Mouse (Mus musculus) embryonic facial prominence, embryonic 10.5 days (tissue): Measurements from ENCODE around the gene Tstd1. TPM values are rescaled to one million over a fixed set of nuclear protein-coding genes. Genes with fewer than 3 reads are reported as not detected.
A peak's percentile ranks its signal among the peaks of the same experiment; 100 is the strongest.

Experiments used
- DNase-seq: peaks from one replicate; pipeline ENCODE4 v3.0.0-alpha.2; 2017; ENCODE audit warnings: low spot score
- H3K27ac ChIP-seq: fragments of 300-500 bp; sonication (generic); replicated peaks from 2 replicates; pipeline ENCODE4 v1.5.1; 2016; ENCODE audit warnings: mild to moderate bottlenecking
- H3K27me3 ChIP-seq: fragments of 300-500 bp; sonication (generic); replicated peaks from 2 replicates; pipeline ENCODE4 v1.6.1; 2016; ENCODE audit warnings: low read depth, mild to moderate bottlenecking; ENCODE audit not compliant: poor library complexity, severe bottlenecking
- H3K36me3 ChIP-seq: fragments of 300-500 bp; sonication (generic); replicated peaks from 2 replicates; pipeline ENCODE4 v1.6.1; 2016; ENCODE audit warnings: mild to moderate bottlenecking, moderate library complexity
- H3K4me1 ChIP-seq: fragments of 300-500 bp; sonication (generic); 2 replicates; pipeline ENCODE4 v1.6.1; 2016
- H3K4me3 ChIP-seq: fragments of 300-500 bp; sonication (generic); 2 replicates; pipeline ENCODE4 v1.5.1; 2016; ENCODE audit warnings: mild to moderate bottlenecking, moderate library complexity
- H3K9me3 ChIP-seq: fragments of 300-500 bp; sonication (generic); 2 replicates; pipeline ENCODE4 v1.6.1; 2016; ENCODE audit warnings: mild to moderate bottlenecking
- WGBS: fragments of 180-500 bp; shearing (Covaris S2); methylation state at CpG from one replicate; pipeline ENCODE4 v1.1.7; 2016; 5-methylcytosine and 5-hydroxymethylcytosine counted together
- polyA plus RNA-seq: library from polyadenylated mRNA; unstranded; fragments of >200 nt; fragmentation: Nextera tagmentation; extraction: Ambion mirVana; gene quantifications from 2 replicates; pipeline ENCODE4 v1.2.1, GENCODE M21; 2016

The Tstd1 gene
- 6.0 and 9.0 TPM in 2 replicates for polyA plus RNA-seq

DNA sequence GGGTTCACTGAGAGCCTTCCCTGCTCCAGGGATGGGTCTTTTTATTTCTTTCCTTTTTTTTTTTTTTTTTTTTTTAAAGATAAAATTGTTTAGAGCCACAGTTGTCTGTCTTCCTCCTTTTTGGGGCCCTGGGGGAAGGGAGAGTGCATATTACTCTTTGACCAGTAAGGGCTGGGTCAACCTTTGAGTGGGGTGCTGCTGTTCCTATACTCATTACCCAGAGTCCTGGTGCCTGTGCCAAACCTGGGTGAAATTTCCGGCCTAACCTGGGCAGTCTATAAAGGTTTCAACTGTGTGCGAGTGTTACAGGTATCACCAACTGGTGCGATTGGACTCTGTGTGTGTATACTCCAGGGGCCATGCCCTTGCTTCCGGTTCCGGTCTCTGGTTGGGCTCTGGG, at the start of gene Tstd1:
Tstd1 (plus strand) TSS at position 213 of the 400 bp plus-strand sequence.
- Histone ChIP-seq H3K27ac (no peak within 1 kb of the TSS), H3K36me3 (peaks cover 75% of the 10 kb centered on the region), H3K9me3 (no peaks in the 10 kb centered on the region), H3K4me1 (peaks cover 8% of the 10 kb centered on the region), H3K4me3 (no peak within 1 kb of the TSS), H3K27me3 (no peaks in the 10 kb centered on the region)
- 87% methylated on average over 5 of the region's 5 CpGs for WGBS
- no peak for DNase-seq

GRCm38 (mm10) chr1:171369845-171370556, 48.7 kb upstream of the Tstd1 start, which contains the start of gene Nectin4:
Nectin4 (plus strand) TSS chr1:171370099.
- peak; percentile 51 for DNase-seq

GRCm38 (mm10) chr1:171372880-171373279, 45.8 kb upstream of the Tstd1 start:
- WGBS: 21% methylated on average over 3 of the region's 3 CpGs
- H3K9me3 ChIP-seq: no peaks in the 10 kb centered on the region
- H3K36me3 ChIP-seq: no peaks in the 10 kb centered on the region
- DNase-seq: no peak
- H3K27ac ChIP-seq: no peak overlapping the region
- peaks cover 45% of the 10 kb centered on the region for H3K4me1 ChIP-seq
- H3K27me3 ChIP-seq: peaks cover 18% of the 10 kb centered on the region
- 0 out of 2 replicates have a peak overlapping the region, but pooled peaks have one; percentile 11 for H3K4me3 ChIP-seq

More at GRCm38 (mm10) chr1:171369845-171370556, 48.7 kb upstream of the Tstd1 start, which contains the start of gene Nectin4:
- H3K36me3 ChIP-seq: no peaks in the 10 kb centered on the region
- H3K27ac ChIP-seq: peak within 1 kb of the TSS; percentile 21; the same call in 1 of the 2 replicates
- WGBS: 33% methylated on average over 20 of the region's 20 CpGs
- H3K27me3 ChIP-seq: peaks cover 18% of the 10 kb centered on the region
- H3K4me3 ChIP-seq: peak within 1 kb of the TSS; percentile 29; the same call in 1 of the 2 replicates
- H3K4me1 ChIP-seq: peaks cover 30% of the 10 kb centered on the region
- H3K9me3 ChIP-seq: no peaks in the 10 kb centered on the region

DNA sequence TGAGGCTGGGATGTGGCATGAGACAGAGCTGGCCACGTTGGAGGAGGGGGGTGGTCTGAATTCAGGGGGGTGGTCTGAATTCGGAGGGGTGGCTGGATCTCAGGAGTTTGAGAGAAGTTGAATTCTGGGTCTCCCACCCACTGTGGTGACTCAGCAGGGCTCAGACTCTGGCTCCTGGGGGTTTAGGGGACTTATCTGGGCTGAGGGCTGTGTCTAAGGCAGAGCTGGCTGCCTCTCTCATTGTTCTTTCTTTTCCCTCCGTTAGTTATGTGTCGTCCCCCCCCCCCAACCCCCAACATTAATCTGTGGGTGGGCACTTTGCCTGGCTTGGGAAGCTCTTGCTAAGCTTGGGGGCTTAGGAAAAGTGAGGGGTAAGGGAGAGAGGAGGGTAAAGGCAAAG, 44.7 kb upstream of the Tstd1 start:
- peaks cover 24% of the 10 kb centered on the region for H3K27me3 ChIP-seq
- peak overlapping the region; percentile 75 for H3K27ac ChIP-seq
- 2% methylated on average over 4 of the region's 4 CpGs for WGBS
- H3K36me3 ChIP-seq: no peaks in the 10 kb centered on the region
- H3K4me1 ChIP-seq: peaks cover 45% of the 10 kb centered on the region
- peak; percentile 21 for DNase-seq
- no peak overlapping the region for H3K4me3 ChIP-seq
- H3K9me3 ChIP-seq: no peaks in the 10 kb centered on the region

- WGBS: 37% methylated on average over 9 of the region's 9 CpGs
- Histone ChIP-seq H3K27me3 (peaks cover 35% of the 10 kb centered on the region), H3K36me3 (no peaks in the 10 kb centered on the region), H3K9me3 (no peaks in the 10 kb centered on the region), H3K4me1 (peaks cover 48% of the 10 kb centered on the region), H3K27ac (0 out of 2 replicates have a peak overlapping the region, but pooled peaks have one; percentile 44), H3K4me3 (peak overlapping the region; percentile 8; the same call in 1 of the 2 replicates)
- peak; percentile 47 for DNase-seq
Measured at GRCm38 (mm10) chr1:171375646-171376097, 43.0 kb upstream of the Tstd1 start.

DNA sequence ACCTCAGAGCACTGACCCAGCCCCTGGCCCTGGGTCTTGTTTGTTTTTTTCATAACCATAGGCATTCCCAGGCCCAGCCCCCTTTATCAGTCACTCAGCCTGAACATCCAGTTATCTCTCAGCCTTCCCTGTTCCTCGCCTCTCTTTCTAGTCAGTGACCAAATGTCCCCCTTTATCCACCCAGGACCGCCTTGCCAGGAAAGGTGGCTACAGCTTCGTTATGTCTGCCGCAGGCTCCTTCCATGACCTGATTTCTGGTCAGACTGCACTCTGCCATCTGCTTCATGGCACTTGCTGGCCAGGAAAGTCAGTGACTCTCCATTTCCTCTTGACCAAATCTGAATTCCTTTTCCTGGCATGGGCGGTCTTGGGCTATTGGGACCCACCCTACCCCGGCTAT, 40.4 kb upstream of the Tstd1 start:
- no peak overlapping the region for H3K4me3 ChIP-seq
- WGBS: 90% methylated on average over 6 of the region's 6 CpGs
- DNase-seq: no peak
- H3K36me3 ChIP-seq: no peaks in the 10 kb centered on the region
- peaks cover 41% of the 10 kb centered on the region for H3K4me1 ChIP-seq
- no peaks in the 10 kb centered on the region for H3K9me3 ChIP-seq
- no peak overlapping the region for H3K27ac ChIP-seq
- peaks cover 44% of the 10 kb centered on the region for H3K27me3 ChIP-seq

DNA sequence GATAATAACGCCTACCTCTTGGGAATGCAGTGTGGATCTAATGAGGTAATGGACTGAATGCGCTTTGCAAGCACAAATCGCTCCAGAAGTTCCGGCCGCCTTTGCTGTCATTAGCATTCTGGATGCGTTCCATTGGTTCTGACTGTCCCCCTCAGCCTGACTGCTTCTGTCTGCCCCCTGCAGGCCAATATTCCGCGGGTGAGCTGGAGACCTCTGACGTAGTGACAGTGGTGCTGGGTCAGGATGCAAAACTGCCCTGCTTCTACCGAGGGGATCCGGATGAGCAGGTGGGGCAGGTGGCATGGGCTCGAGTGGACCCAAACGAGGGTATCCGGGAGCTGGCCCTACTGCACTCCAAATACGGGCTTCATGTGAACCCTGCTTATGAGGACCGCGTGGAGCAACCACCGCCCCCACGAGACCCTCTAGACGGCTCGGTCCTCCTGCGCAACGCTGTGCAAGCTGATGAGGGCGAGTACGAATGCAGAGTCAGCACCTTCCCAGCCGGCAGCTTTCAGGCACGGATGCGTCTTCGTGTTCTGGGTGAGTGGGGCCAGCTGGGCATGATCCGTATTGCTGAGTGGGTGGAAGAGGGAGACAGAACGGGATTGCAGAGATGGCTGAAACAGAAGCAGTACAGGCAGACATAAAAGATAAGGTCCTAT, 38.6 kb upstream of the Tstd1 start:
- H3K27ac ChIP-seq: 0 out of 2 replicates have a peak overlapping the region, but pooled peaks have one; percentile 40
- peaks cover 28% of the 10 kb centered on the region for H3K4me1 ChIP-seq
- 8% methylated on average over 31 of the region's 31 CpGs for WGBS
- H3K36me3 ChIP-seq: no peaks in the 10 kb centered on the region
- H3K4me3 ChIP-seq: peak overlapping the region; percentile 45
- H3K9me3 ChIP-seq: no peaks in the 10 kb centered on the region
- DNase-seq: peak; percentile 80
- H3K27me3 ChIP-seq: peaks cover 51% of the 10 kb centered on the region

- no peaks in the 10 kb centered on the region for H3K9me3 ChIP-seq
- no peak for DNase-seq
- H3K36me3 ChIP-seq: no peaks in the 10 kb centered on the region
- no peak overlapping the region for H3K27ac ChIP-seq
- peaks cover 51% of the 10 kb centered on the region for H3K27me3 ChIP-seq
- H3K4me3 ChIP-seq: no peak overlapping the region
- H3K4me1 ChIP-seq: peaks cover 26% of the 10 kb centered on the region
- 82% methylated on average over 11 of the region's 11 CpGs for WGBS
Measured at GRCm38 (mm10) chr1:171382096-171382620, 36.5 kb upstream of the Tstd1 start.

DNA sequence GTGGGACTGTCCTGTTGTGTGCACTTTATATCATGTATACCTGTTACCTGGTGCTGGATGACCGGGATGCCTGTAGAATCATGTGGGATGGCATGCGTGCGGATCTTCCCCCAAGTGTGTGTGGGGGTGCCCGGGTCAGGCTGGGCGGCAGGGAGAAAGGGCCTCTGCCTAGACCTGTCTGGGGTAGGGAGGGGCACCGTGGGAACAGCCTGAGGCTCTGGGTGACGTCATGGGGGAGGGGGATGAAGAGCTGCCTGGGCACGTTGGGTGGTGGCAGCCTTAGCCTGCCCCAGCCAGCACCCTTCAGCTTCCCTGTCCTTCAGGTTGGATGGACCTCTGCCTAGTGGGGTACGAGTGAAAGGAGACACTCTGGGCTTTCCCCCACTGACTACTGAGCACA, 34.3 kb upstream of the Tstd1 start:
- no peak overlapping the region for H3K27ac ChIP-seq
- H3K4me1 ChIP-seq: peaks cover 33% of the 10 kb centered on the region
- peak; percentile 39 for DNase-seq
- no peaks in the 10 kb centered on the region for H3K9me3 ChIP-seq
- H3K4me3 ChIP-seq: no peak overlapping the region
- peaks cover 42% of the 10 kb centered on the region for H3K27me3 ChIP-seq
- WGBS: 66% methylated on average over 9 of the region's 9 CpGs
- H3K36me3 ChIP-seq: no peaks in the 10 kb centered on the region

DNA sequence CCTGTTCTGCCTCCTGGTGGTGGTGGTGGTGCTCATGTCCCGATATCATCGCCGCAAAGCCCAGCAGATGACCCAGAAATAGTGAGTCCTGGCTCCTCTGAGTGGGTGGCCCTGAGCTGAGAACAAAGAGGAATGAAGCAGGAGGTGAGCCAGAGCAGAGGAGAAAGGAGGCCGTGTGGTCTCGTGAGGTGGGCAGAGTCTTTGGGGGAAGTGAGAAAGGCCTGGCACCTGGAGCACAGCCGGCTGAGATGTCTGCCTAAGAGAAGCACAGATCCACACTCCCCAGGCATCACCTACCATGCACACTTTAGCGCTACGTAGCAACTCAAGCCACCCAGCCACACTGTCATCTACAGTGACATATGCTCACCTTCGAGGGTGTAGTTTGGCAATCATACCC, 33.5 kb upstream of the Tstd1 start:
- Histone ChIP-seq H3K4me1 (peaks cover 31% of the 10 kb centered on the region), H3K27me3 (peaks cover 34% of the 10 kb centered on the region), H3K9me3 (no peaks in the 10 kb centered on the region), H3K27ac (no peak overlapping the region), H3K4me3 (no peak overlapping the region), H3K36me3 (no peaks in the 10 kb centered on the region)
- 71% methylated on average over 9 of the region's 9 CpGs for WGBS
- no peak for DNase-seq

- no peaks in the 10 kb centered on the region for H3K36me3 ChIP-seq
- H3K4me1 ChIP-seq: peaks cover 30% of the 10 kb centered on the region
- H3K27ac ChIP-seq: no peak overlapping the region; the same call in 1 of the 2 replicates
- WGBS: 16% methylated on average over 6 of the region's 6 CpGs
- H3K9me3 ChIP-seq: no peaks in the 10 kb centered on the region
- 0 out of 2 replicates have a peak overlapping the region, but pooled peaks have one; percentile 3 for H3K4me3 ChIP-seq
- peak; percentile 62 for DNase-seq
- H3K27me3 ChIP-seq: peaks cover 15% of the 10 kb centered on the region
Measured at GRCm38 (mm10) chr1:171387099-171387498, 31.6 kb upstream of the Tstd1 start.

DNA sequence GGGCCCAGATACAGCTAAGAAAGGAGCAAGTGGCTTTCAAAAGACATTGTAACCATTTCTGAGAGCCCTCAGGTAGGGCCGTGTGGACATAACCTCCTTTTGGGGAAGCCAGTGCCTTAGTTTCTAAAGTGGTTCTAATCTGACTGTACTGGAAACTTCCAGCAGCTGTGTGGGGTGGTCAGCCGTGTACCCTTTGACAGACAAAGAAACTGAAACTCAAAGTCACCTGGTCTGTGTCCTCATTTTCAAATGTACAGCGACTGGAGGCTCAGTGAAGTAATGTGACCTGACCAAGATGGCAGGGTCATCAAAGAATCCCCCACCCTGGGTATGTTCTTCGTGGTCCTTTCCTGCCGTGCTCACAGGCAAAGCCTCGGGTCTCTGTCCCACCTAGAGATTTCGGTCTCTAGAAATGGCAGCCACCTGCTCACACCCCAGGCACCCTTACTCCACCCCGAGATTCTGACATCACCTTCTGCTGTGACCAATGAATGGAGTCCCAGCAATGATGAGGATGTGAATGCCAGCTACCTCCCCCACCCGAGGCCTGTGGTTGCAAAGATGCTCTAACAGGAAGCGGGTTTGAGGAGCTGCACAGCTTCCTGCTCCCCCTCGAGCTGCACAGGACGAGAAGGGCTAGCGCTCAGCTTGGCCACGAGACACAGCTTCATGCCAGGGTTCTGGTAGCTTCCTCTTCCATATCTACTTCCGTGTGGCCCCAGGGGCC, 30.1 kb upstream of the Tstd1 start, which contains the start of gene Arhgap30:
Arhgap30 (plus strand) TSS at position 579 of the 727 bp plus-strand sequence.
- no peak for DNase-seq
- WGBS: 81% methylated on average over 15 of the region's 15 CpGs
- peaks cover 4% of the 10 kb centered on the region; the same call in 1 of the 2 replicates for H3K27me3 ChIP-seq
- no peaks in the 10 kb centered on the region for H3K9me3 ChIP-seq
- no peak within 1 kb of the TSS for H3K4me3 ChIP-seq
- peaks cover 30% of the 10 kb centered on the region for H3K4me1 ChIP-seq
- H3K36me3 ChIP-seq: no peaks in the 10 kb centered on the region
- no peak within 1 kb of the TSS for H3K27ac ChIP-seq
